Mouse (Mus musculus): ENCODE results near the gene Axdnd1. TPM values are rescaled to one million over a fixed set of nuclear protein-coding genes. Genes with fewer than 3 reads are reported as not detected.

The Axdnd1 gene
- polyA plus RNA-seq (2015; fragmentation: Illumina TruSeq; extraction: RNeasy Lipid Tissue Mini Kit (QIAGEN cat#74804); ENCODE audit: low read depth, low replicate concordance), result 0.16 TPM

DNA sequence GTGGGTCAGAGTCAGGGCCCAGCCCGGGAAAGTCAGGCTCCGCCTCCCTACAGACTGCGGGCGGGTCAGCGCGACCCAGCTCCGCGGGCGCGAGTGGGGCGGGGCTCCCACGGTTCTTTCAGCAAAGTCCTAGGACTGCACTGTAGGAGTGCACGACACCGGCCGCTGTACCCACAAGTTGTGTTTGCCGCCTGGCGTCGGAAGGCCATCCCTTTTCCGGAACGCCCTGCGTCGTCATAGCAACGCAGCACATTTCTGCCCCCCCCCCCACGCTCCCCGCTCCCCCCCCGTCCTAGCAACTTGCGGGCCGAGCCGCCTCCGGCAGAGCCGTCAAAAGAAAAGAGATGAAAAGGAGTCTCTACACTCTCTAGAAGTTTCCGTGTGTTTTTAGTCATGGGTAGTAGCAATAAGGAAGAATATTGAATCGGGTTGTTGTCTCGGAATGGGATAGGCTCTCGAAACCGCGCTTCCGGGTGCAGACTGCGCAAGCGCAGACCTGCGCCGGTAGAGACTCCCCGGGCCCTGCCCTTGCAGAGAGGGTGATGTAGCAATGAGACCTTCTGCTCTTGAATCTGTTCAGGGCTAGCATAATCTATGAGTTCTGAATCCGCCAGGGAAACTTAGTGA is at the start of gene Axdnd1:
Gene Axdnd1 (minus strand): TSS at position 489 of the 627 bp plus-strand sequence.

DNA sequence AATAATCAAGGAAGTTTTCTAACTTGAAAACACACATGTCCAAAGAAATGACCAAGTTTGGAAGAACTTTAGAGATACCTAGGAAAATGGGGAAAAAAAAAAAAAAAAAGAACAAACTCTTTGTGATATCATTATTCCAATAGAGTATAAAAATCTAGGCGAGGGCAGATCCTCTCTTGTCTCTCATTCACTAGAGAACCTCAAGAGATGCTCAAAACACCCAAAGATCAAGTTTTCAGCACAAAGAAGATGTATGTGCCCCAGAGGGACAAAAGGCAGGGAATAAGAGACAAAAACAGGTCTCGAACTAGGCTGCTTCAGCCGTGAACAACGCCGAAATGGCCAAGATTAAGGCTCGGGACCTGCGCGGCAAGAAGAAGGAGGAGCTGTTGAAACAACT is 55.2 kb downstream of the Axdnd1 start, which contains the start of gene Gm2000:
Gene Gm2000 (plus strand): TSS at position 301 of the 400 bp plus-strand sequence.

DNA sequence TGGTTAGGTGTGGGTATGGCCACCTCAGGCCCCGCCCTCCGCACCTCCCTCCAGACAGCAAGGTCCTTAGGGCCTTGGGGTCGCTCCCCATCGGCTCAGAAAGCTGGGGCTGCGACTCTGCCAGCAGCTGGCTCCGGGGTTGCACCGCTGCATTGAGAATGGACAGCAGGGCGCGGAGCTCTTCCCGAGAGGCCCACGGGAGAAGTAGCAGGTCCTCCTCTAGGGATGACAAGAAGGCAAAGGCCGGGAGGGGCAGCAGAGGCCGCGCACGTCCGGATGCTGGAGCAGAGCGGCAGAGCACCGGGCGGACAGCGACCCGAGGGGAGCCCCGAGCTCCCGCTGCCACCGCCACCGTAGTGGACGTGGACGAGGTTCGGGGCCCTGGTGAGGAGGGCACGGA is 110.3 kb downstream of the Axdnd1 start, which contains the start of gene Nphs2:
Gene Nphs2 (plus strand): TSS at position 98 of the 400 bp plus-strand sequence.

GRCm38 (mm10) chr1:156302911-156303749 is 117.8 kb downstream of the Axdnd1 start, which contains the start of gene Tdrd5:
TSS of gene Tdrd5 (minus strand) at chr1:156303664.

Other genes with a start within 250 kb of the Axdnd1 start
- 6.4 TPM for gene Fam163a, start 216.1 kb downstream of the Axdnd1 start, polyA plus RNA-seq (2015; fragmentation: Illumina TruSeq; extraction: RNeasy Lipid Tissue Mini Kit (QIAGEN cat#74804); ENCODE audit: low read depth, low replicate concordance)
- 1.8 TPM for gene Tdrd5, start 117.5 kb downstream of the Axdnd1 start, polyA plus RNA-seq (2015; fragmentation: Illumina TruSeq; extraction: RNeasy Lipid Tissue Mini Kit (QIAGEN cat#74804); ENCODE audit: low read depth, low replicate concordance)
- 0.18 TPM for gene Nphs2, start 110.4 kb downstream of the Axdnd1 start, polyA plus RNA-seq (2015; fragmentation: Illumina TruSeq; extraction: RNeasy Lipid Tissue Mini Kit (QIAGEN cat#74804); ENCODE audit: low read depth, low replicate concordance)
- 259 TPM for gene Gm2000, start 55.1 kb downstream of the Axdnd1 start, polyA plus RNA-seq (2015; fragmentation: Illumina TruSeq; extraction: RNeasy Lipid Tissue Mini Kit (QIAGEN cat#74804); ENCODE audit: low read depth, low replicate concordance)
- 17.6 TPM for gene Soat1, start 53.2 kb upstream of the Axdnd1 start, polyA plus RNA-seq (2015; fragmentation: Illumina TruSeq; extraction: RNeasy Lipid Tissue Mini Kit (QIAGEN cat#74804); ENCODE audit: low read depth, low replicate concordance)
- 4.9 TPM for gene Gm10031, start 102.9 kb upstream of the Axdnd1 start, polyA plus RNA-seq (2015; fragmentation: Illumina TruSeq; extraction: RNeasy Lipid Tissue Mini Kit (QIAGEN cat#74804); ENCODE audit: low read depth, low replicate concordance)
- 18.9 TPM for gene Abl2, start 137.6 kb upstream of the Axdnd1 start, polyA plus RNA-seq (2015; fragmentation: Illumina TruSeq; extraction: RNeasy Lipid Tissue Mini Kit (QIAGEN cat#74804); ENCODE audit: low read depth, low replicate concordance)